Mouse (Mus musculus) forebrain, embryonic 10.5 days (tissue): ENCODE measurements around the gene Glycam1. TPM values are rescaled to one million over a fixed set of nuclear protein-coding genes. Genes with fewer than 3 reads are reported as not detected.

Source experiments
- DNase-seq: peaks from one replicate; pipeline ENCODE4 v3.0.0-alpha.2; 2017; ENCODE audit warnings: low spot score; ENCODE audit errors: extremely low spot score
- H3K27ac ChIP-seq: fragments of 300-500 bp; sonication (generic); 2 replicates; pipeline ENCODE4 v1.5.1; 2016; ENCODE audit warnings: mild to moderate bottlenecking
- H3K27me3 ChIP-seq: fragments of 300-500 bp; sonication (generic); 2 replicates; pipeline ENCODE4 v1.6.1; 2016; ENCODE audit warnings: mild to moderate bottlenecking; ENCODE audit not compliant: poor library complexity, severe bottlenecking
- H3K36me3 ChIP-seq: fragments of 300-500 bp; sonication (generic); replicated peaks from 2 replicates; pipeline ENCODE4 v1.6.1; 2016; ENCODE audit warnings: mild to moderate bottlenecking, moderate library complexity
- H3K4me1 ChIP-seq: fragments of 300-500 bp; sonication (generic); 2 replicates; pipeline ENCODE4 v1.6.1; 2016
- H3K4me3 ChIP-seq: fragments of 300-500 bp; sonication (generic); 2 replicates; pipeline ENCODE4 v1.5.1; 2016; ENCODE audit warnings: mild to moderate bottlenecking, moderate library complexity
- H3K9me3 ChIP-seq: fragments of 300-500 bp; sonication (generic); 2 replicates; pipeline ENCODE4 v1.6.1; 2016; ENCODE audit warnings: mild to moderate bottlenecking, moderate library complexity
- WGBS: fragments of 180-500 bp; shearing (Covaris S2); methylation state at CpG from one replicate; pipeline ENCODE4 v1.1.7; 2016; 5-methylcytosine and 5-hydroxymethylcytosine counted together
- polyA plus RNA-seq: library from polyadenylated mRNA; unstranded; fragments of >200 nt; fragmentation: Nextera tagmentation; extraction: Ambion mirVana; gene quantifications from 2 replicates; pipeline ENCODE4 v1.2.1, GENCODE M21; 2016

Glycam1 gene
- polyA plus RNA-seq, 1 experiment from 2014 or later = not detected

DNA sequence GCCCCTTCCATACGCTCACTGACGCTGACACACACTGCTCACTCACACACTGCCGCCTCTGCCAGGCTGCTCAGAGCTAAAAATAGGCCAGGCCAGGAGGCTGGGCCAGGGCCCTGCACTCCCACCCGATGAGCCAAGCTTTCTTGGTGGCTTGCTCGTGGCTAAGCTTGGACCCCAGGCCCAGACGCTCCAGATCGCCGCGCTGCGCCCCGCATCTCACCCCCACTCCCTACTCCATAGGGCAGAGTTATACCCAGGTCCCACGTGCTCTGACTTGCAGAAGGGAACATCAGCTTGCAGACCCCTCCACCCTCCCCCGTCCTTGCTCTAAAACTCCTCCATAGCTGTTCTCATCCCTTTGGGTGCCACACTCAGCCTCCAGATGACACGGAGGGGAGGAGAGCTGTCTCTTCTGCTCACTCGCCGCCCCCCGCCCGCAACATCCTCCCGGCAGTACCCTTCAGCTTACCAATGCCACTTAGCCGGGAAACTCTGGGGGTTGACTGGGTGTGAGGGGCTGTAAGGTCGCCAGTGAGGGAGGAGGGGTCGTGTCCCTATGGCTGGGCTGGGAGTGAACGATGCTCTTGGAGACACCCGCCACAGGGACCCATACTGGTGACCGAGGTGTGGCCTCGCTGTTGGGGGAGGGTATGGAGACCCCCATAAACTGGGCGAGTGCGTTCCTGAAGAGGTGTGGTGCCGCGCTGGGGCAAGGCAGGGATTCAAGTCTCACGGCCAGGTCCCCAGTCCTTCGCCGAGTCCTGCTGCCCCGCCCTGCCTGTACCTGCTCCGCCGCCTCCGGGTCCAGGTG, 27.7 kb downstream of the Glycam1 start:
- peaks cover 50% of the 10 kb centered on the region for H3K4me1 ChIP-seq
- 1% methylated on average over 37 of the region's 37 CpGs for WGBS

GRCm38 (mm10) chr15:103536456-103536855, 28.4 kb downstream of the Glycam1 start:
- DNase-seq = no peak

More for the DNA sequence above, 27.7 kb downstream of the Glycam1 start:
- Histone ChIP-seq H3K27me3 (peaks cover 61% of the 10 kb centered on the region), H3K9me3 (no peaks in the 10 kb centered on the region), H3K4me3 (peak overlapping the region; percentile 79), H3K36me3 (0 out of 2 replicates have a peak, but pooled peaks cover under 1% of the 10 kb centered on the region), H3K27ac (peak overlapping the region; percentile 87)
- no peak for DNase-seq

GRCm38 (mm10) chr15:103535786-103536185, 29.1 kb downstream of the Glycam1 start:
- no peak for DNase-seq
- 60% methylated on average over 1 of the region's 1 CpGs for WGBS
- Histone ChIP-seq H3K4me1 (peaks cover 57% of the 10 kb centered on the region), H3K27me3 (peaks cover 60% of the 10 kb centered on the region), H3K36me3 (peaks cover 5% of the 10 kb centered on the region; the same call in 1 of the 2 replicates), H3K9me3 (no peaks in the 10 kb centered on the region), H3K4me3 (no peak overlapping the region), H3K27ac (no peak overlapping the region)

More at GRCm38 (mm10) chr15:103536456-103536855, 28.4 kb downstream of the Glycam1 start:
- Histone ChIP-seq H3K4me1 (peaks cover 50% of the 10 kb centered on the region), H3K36me3 (peaks cover 5% of the 10 kb centered on the region; the same call in 1 of the 2 replicates), H3K4me3 (peak overlapping the region; percentile 79), H3K9me3 (no peaks in the 10 kb centered on the region), H3K27ac (peak overlapping the region; percentile 87; the same call in 1 of the 2 replicates), H3K27me3 (peaks cover 61% of the 10 kb centered on the region)
- 30% methylated on average over 2 of the region's 2 CpGs for WGBS

GRCm38 (mm10) chr15:103535030-103535429, 29.9 kb downstream of the Glycam1 start:
- Histone ChIP-seq H3K27me3 (peaks cover 52% of the 10 kb centered on the region), H3K4me3 (no peak overlapping the region), H3K27ac (0 out of 2 replicates have a peak overlapping the region, but pooled peaks have one; percentile 5), H3K4me1 (peaks cover 64% of the 10 kb centered on the region), H3K36me3 (peaks cover 5% of the 10 kb centered on the region; the same call in 1 of the 2 replicates), H3K9me3 (no peaks in the 10 kb centered on the region)
- no peak for DNase-seq
- WGBS = 75% methylated on average over 2 of the region's 2 CpGs

DNA sequence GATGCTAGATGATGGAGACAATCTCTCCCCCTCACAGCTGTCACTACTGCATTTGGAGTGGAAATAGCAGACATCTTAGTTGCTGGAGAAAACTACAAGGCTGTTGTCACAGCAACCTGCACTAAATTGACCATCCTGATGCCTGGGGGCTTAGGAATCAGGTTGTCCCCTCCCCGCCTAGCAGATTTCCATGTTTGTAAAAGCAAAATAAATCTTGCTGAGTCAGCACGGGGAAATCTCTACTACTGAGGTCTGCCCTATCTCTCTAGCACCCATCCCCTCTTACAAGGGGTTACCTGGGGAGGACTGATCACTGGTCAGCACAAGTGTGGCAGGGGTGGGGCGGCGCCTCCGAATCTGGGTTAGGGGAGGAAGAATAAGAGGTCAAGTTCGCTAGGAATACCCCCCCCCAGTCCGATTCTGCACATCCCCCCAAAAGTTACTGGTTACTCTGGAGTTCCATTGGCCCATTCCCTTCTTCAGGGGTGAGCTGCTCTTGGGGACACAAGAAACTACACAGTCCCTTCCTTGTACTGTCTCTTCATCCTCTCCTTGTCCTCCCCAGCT, 30.7 kb downstream of the Glycam1 start:
- no peaks in the 10 kb centered on the region for H3K9me3 ChIP-seq
- peaks cover 12% of the 10 kb centered on the region for H3K36me3 ChIP-seq
- H3K4me1 ChIP-seq = peaks cover 70% of the 10 kb centered on the region
- H3K27me3 ChIP-seq = peaks cover 43% of the 10 kb centered on the region
- 86% methylated on average over 7 of the region's 7 CpGs for WGBS
- no peak for DNase-seq
- no peak overlapping the region for H3K27ac ChIP-seq
- H3K4me3 ChIP-seq = no peak overlapping the region

DNA sequence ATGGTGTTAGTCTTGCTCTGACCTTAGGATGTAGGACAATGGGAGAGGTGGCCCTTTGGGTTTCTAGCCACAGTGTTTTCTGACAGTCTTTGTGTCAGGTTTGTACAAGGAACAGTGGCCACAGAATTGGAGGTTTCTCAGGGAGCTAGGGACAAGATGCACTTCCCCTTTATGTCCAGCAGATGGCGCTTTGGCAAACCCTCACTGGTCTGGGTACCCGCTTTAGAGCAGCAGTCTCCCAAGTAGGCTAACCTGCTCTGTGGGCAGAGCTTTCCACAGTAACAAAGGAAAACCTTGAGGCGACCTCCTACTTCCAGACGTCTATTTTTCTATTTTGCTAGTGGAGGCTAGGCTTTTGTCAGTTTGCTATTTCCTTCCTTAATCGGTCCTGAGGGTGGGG, 34.5 kb downstream of the Glycam1 start:
- Histone ChIP-seq H3K36me3 (peaks cover 48% of the 10 kb centered on the region), H3K4me3 (no peak overlapping the region), H3K4me1 (peaks cover 39% of the 10 kb centered on the region), H3K27me3 (peaks cover 7% of the 10 kb centered on the region; the same call in 1 of the 2 replicates), H3K27ac (peak overlapping the region; percentile 67; the same call in 1 of the 2 replicates), H3K9me3 (no peaks in the 10 kb centered on the region)
- 8% methylated on average over 5 of the region's 5 CpGs for WGBS
- peak; percentile 66 for DNase-seq

- peaks cover 65% of the 10 kb centered on the region for H3K36me3 ChIP-seq
- 54% methylated on average over 3 of the region's 3 CpGs for WGBS
- H3K4me1 ChIP-seq = peaks cover 43% of the 10 kb centered on the region
These were observed 41.7 kb downstream of the Glycam1 start for GRCm38 (mm10) chr15:103523156-103523555.

GRCm38 (mm10) chr15:103522458-103523099, 42.3 kb downstream of the Glycam1 start:
- H3K27me3 ChIP-seq = no peaks in the 10 kb centered on the region
- H3K36me3 ChIP-seq = peaks cover 59% of the 10 kb centered on the region
- DNase-seq = no peak
- H3K4me1 ChIP-seq = peaks cover 48% of the 10 kb centered on the region
- H3K4me3 ChIP-seq = no peak overlapping the region
- H3K9me3 ChIP-seq = no peaks in the 10 kb centered on the region
- peak overlapping the region; percentile 71 for H3K27ac ChIP-seq
- 80% methylated on average over 3 of the region's 3 CpGs for WGBS

More at GRCm38 (mm10) chr15:103523156-103523555, 41.7 kb downstream of the Glycam1 start:
- Histone ChIP-seq H3K27me3 (no peaks in the 10 kb centered on the region), H3K4me3 (no peak overlapping the region), H3K27ac (peak overlapping the region; percentile 71), H3K9me3 (no peaks in the 10 kb centered on the region)
- DNase-seq = no peak

DNA sequence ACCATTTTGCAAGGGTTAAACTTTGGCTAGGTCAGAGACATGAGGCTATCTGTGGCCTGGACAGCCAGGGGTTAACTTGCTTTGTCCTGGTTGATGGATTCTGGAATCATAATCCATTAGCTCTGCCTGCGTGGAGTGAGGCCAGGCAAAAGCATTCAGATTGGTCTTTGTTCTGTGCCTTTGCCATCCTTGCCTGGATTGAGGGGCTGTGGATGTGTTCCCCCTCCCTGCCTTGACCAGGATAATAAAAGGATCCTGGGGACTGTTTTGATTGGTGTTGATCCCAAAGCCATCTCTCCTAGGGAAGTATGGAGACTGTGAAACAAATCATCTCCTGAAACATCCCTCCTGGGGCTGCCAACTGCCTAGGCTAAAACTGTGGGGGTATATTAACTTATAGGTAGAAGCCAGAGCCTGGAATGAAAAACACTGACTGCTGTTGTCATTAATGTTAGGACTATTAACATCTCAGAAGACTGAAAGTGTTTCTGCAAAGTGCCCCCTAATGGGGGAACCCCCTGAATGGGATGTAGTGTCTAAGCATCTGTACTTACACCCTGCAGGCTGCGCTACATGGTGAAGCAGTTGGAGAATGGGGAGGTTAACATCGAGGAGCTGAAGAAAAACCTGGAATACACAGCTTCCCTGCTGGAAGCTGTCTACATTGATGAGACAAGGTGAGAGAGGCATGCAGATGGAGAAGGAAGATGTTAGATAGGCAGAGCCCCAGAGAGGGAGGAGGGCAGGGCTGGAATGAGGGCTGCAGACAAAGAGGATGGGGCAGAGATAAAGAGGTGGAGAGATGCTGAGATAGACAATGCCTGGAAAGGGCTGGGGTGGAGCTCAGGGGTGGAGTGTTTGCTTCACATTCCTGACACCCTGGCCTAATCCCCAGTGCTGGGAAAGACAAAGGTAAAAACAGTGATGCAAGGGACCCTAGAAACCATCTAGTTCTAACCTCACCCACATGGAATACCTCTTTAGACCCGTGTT, 45.2 kb downstream of the Glycam1 start:
- Histone ChIP-seq H3K9me3 (no peaks in the 10 kb centered on the region), H3K36me3 (peaks cover 32% of the 10 kb centered on the region), H3K27ac (peak overlapping the region; percentile 87), H3K4me1 (peaks cover 77% of the 10 kb centered on the region), H3K27me3 (no peaks in the 10 kb centered on the region), H3K4me3 (peak overlapping the region; percentile 34)
- 12% methylated on average over 4 of the region's 4 CpGs for WGBS
- peak; percentile 61 for DNase-seq

- H3K4me1 ChIP-seq = peaks cover 86% of the 10 kb centered on the region
- H3K36me3 ChIP-seq = peaks cover 23% of the 10 kb centered on the region
- peak; percentile 80 for DNase-seq
- H3K27ac ChIP-seq = peak overlapping the region; percentile 87
- 3% methylated on average over 4 of the region's 5 CpGs for WGBS
- no peaks in the 10 kb centered on the region for H3K9me3 ChIP-seq
- H3K27me3 ChIP-seq = no peaks in the 10 kb centered on the region
- H3K4me3 ChIP-seq = peak overlapping the region; percentile 34
These were observed 46.1 kb downstream of the Glycam1 start for GRCm38 (mm10) chr15:103518600-103519385.

- 24% methylated on average over 3 of the region's 3 CpGs for WGBS
- H3K4me3 ChIP-seq = peak overlapping the region; percentile 48
- peaks cover 71% of the 10 kb centered on the region for H3K4me1 ChIP-seq
- H3K36me3 ChIP-seq = no peaks in the 10 kb centered on the region
- H3K9me3 ChIP-seq = no peaks in the 10 kb centered on the region
- H3K27me3 ChIP-seq = 0 out of 2 replicates have a peak, but pooled peaks cover 6% of the 10 kb centered on the region
- no peak for DNase-seq
- H3K27ac ChIP-seq = peak overlapping the region; percentile 87
These were observed 50.0 kb downstream of the Glycam1 start for GRCm38 (mm10) chr15:103514914-103515313.
